Mouse (Mus musculus): ENCODE measurements around the gene Camkk2. TPM values are rescaled to one million over a fixed set of nuclear protein-coding genes. Genes with fewer than 3 reads are reported as not detected.
A peak's percentile ranks its signal among the peaks of the same experiment; 100 is the strongest.

Gene Camkk2
- polyA plus RNA-seq, 1 experiment from 2014 or later: 40.9 TPM

DNA sequence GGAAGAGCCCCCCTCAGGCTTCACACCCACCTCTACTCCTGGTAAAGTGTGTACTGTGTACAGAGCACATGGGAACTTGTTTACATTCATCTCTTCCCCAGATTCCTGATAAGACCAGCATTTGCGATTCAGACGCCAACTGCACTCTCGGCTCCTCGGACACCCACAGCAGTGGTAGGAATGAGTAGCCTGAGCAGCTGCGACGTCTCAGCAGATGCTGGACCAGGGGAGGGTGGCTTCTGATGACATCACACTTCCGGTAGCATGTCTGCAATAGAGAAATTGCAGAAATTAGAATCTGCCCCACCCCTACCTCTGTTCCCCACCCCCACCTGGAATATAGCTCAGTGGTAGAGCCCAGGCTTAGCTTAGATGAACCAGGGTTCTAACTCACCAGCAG lies 60.8 kb downstream of the Camkk2 start:
- Histone ChIP-seq H3K27ac (ENCODE audit: low read depth, low read length) (no peak overlapping the region), H3K9ac (ENCODE audit: low read depth, low read length) (no peak overlapping the region), H3K4me2 (replicated peaks; ENCODE audit: low read depth, low read length) (no peak overlapping the region), H3K4me1 (ENCODE audit: control insufficient read depth, insufficient read depth, low read length) (no peaks in the 10 kb centered on the region; the same call in 1 of the 2 replicates), H3K4me3 (ENCODE audit: low read length) (no peak overlapping the region), H3K9me3 (ENCODE audit: control insufficient read depth, low read length) (no peaks in the 10 kb centered on the region), H3K36me3 (ENCODE audit: control insufficient read depth, insufficient read depth, low read length) (no peaks in the 10 kb centered on the region), H3K27me3 (ENCODE audit: control insufficient read depth, insufficient read depth, low read length) (no peaks in the 10 kb centered on the region)
- WGBS: 65% methylated on average over 7 of the region's 7 CpGs
- ATAC-seq (ENCODE audit: low FRiP score, low TSS enrichment): no peak

- no peak overlapping the region for H3K9ac ChIP-seq (ENCODE audit: low read depth, low read length)
- ATAC-seq (ENCODE audit: low FRiP score, low TSS enrichment): no peak
- H3K27me3 ChIP-seq (ENCODE audit: control insufficient read depth, insufficient read depth, low read length): no peaks in the 10 kb centered on the region
- H3K4me2 ChIP-seq (replicated peaks; ENCODE audit: low read depth, low read length): no peak overlapping the region
- no peak overlapping the region for H3K4me3 ChIP-seq (ENCODE audit: low read length)
- H3K9me3 ChIP-seq (ENCODE audit: control insufficient read depth, low read length): no peaks in the 10 kb centered on the region
- no peaks in the 10 kb centered on the region; the same call in 1 of the 2 replicates for H3K4me1 ChIP-seq (ENCODE audit: control insufficient read depth, insufficient read depth, low read length)
- no peak overlapping the region for H3K27ac ChIP-seq (ENCODE audit: low read depth, low read length)
- WGBS: 89% methylated on average over 2 of the region's 2 CpGs
- H3K36me3 ChIP-seq (ENCODE audit: control insufficient read depth, insufficient read depth, low read length): no peaks in the 10 kb centered on the region
Measured at GRCm38 (mm10) chr5:122716793-122717192, 62.4 kb downstream of the Camkk2 start.

DNA sequence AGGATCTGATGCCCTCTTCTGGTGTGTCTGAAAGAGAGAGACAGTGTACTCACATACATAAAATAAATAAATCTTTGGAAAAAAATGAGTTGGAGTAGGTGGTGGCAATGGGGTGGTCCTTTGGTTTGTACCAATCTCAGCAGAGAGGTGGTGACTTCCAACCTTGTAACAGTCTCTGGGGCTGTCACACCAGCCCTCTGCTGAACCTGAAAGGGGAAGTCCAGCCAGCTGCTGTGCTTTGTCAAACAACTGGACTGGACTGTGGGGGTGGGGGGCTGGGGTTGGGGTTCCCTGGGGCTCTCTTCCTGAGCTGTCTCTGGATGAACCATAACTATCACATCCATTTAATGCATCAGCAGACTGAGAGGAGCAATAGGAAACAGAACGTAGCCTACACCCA lies 63.5 kb downstream of the Camkk2 start:
- 72% methylated on average over 1 of the region's 1 CpGs for WGBS
- Histone ChIP-seq H3K4me3 (ENCODE audit: low read length) (no peak overlapping the region), H3K4me2 (replicated peaks; ENCODE audit: low read depth, low read length) (no peak overlapping the region), H3K4me1 (ENCODE audit: control insufficient read depth, insufficient read depth, low read length) (no peaks in the 10 kb centered on the region; the same call in 1 of the 2 replicates), H3K27me3 (ENCODE audit: control insufficient read depth, insufficient read depth, low read length) (no peaks in the 10 kb centered on the region), H3K36me3 (ENCODE audit: control insufficient read depth, insufficient read depth, low read length) (no peaks in the 10 kb centered on the region), H3K27ac (ENCODE audit: low read depth, low read length) (no peak overlapping the region), H3K9me3 (ENCODE audit: control insufficient read depth, low read length) (no peaks in the 10 kb centered on the region), H3K9ac (ENCODE audit: low read depth, low read length) (no peak overlapping the region)
- ATAC-seq (ENCODE audit: low FRiP score, low TSS enrichment): no peak

DNA sequence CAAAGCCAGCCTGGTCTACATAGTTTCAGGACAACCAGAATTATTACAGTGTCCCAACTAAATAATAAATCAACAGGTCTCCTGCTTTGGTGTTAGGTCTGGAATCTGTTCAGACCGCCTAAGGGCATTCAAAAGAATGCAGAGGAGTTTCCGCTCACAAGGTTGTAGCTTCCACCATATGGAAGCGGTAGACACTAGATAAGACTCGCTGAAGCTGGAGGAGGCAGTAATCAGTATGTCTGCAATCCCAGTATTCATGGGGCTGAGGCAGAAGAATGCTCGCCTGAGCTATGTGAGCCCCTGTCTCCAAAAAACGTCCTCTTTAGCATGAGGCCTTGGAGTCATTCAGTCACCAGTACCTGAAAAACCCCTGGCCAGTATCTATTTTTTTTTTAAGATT lies 70.4 kb downstream of the Camkk2 start:
- H3K27me3 ChIP-seq (ENCODE audit: control insufficient read depth, insufficient read depth, low read length): no peaks in the 10 kb centered on the region
- no peak overlapping the region for H3K27ac ChIP-seq (ENCODE audit: low read depth, low read length)
- H3K9me3 ChIP-seq (ENCODE audit: control insufficient read depth, low read length): no peaks in the 10 kb centered on the region
- no peaks in the 10 kb centered on the region for H3K4me1 ChIP-seq (ENCODE audit: control insufficient read depth, insufficient read depth, low read length)
- H3K36me3 ChIP-seq (ENCODE audit: control insufficient read depth, insufficient read depth, low read length): no peaks in the 10 kb centered on the region
- no peak overlapping the region for H3K9ac ChIP-seq (ENCODE audit: low read depth, low read length)
- WGBS: 67% methylated on average over 6 of the region's 6 CpGs
- no peak overlapping the region for H3K4me3 ChIP-seq (ENCODE audit: low read length)
- no peak overlapping the region for H3K4me2 ChIP-seq (replicated peaks; ENCODE audit: low read depth, low read length)
- ATAC-seq (ENCODE audit: low FRiP score, low TSS enrichment): no peak

GRCm38 (mm10) chr5:122707276-122708181 lies 71.7 kb downstream of the Camkk2 start, which contains the start of gene P2rx4:
Gene P2rx4, plus strand, starts transcription at chr5:122707544.
- Histone ChIP-seq H3K36me3 (ENCODE audit: control insufficient read depth, insufficient read depth, low read length) (no peaks in the 10 kb centered on the region), H3K27ac (ENCODE audit: low read depth, low read length) (peak within 1 kb of the TSS; percentile 14; the same call in 1 of the 2 replicates), H3K27me3 (ENCODE audit: control insufficient read depth, insufficient read depth, low read length) (no peaks in the 10 kb centered on the region), H3K9ac (ENCODE audit: low read depth, low read length) (peak within 1 kb of the TSS; percentile 62), H3K9me3 (ENCODE audit: control insufficient read depth, low read length) (no peaks in the 10 kb centered on the region), H3K4me3 (ENCODE audit: low read length) (peak within 1 kb of the TSS; percentile 52), H3K4me2 (replicated peaks; ENCODE audit: low read depth, low read length) (peak within 1 kb of the TSS; percentile 62), H3K4me1 (ENCODE audit: control insufficient read depth, insufficient read depth, low read length) (no peaks in the 10 kb centered on the region)
- 2% methylated on average over 66 of the region's 66 CpGs for WGBS
- ATAC-seq (ENCODE audit: low FRiP score, low TSS enrichment): peak; percentile 88

DNA sequence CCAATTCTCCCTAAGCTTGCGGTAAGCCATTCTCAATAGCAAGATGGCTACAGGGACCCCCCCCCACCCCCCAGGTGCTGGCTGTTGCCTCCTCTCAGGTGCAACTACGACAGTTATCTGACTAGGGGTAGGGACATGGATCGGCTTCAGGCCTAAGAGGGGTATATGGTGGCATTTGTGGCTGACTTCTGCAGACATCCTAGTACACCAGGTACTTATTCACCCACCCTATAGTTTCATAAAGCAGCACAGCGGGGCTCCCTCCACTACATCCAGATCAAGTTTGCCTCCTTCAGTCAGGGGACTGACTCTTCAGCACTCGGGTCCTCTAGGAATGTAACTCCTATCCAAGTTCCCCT lies 72.3 kb downstream of the Camkk2 start:
- Histone ChIP-seq H3K9me3 (ENCODE audit: control insufficient read depth, low read length) (no peaks in the 10 kb centered on the region), H3K36me3 (ENCODE audit: control insufficient read depth, insufficient read depth, low read length) (no peaks in the 10 kb centered on the region), H3K4me3 (ENCODE audit: low read length) (peak overlapping the region; percentile 52), H3K4me2 (replicated peaks; ENCODE audit: low read depth, low read length) (peak overlapping the region; percentile 62), H3K27me3 (ENCODE audit: control insufficient read depth, insufficient read depth, low read length) (no peaks in the 10 kb centered on the region), H3K27ac (ENCODE audit: low read depth, low read length) (peak overlapping the region; percentile 14; the same call in 1 of the 2 replicates), H3K9ac (ENCODE audit: low read depth, low read length) (peak overlapping the region; percentile 62), H3K4me1 (ENCODE audit: control insufficient read depth, insufficient read depth, low read length) (no peaks in the 10 kb centered on the region)
- whole genome bisulfite sequencing: 36% methylated on average over 5 of the region's 5 CpGs
- ATAC-seq (ENCODE audit: low FRiP score, low TSS enrichment): peak; percentile 13; the same call in 1 of the 2 replicates

DNA sequence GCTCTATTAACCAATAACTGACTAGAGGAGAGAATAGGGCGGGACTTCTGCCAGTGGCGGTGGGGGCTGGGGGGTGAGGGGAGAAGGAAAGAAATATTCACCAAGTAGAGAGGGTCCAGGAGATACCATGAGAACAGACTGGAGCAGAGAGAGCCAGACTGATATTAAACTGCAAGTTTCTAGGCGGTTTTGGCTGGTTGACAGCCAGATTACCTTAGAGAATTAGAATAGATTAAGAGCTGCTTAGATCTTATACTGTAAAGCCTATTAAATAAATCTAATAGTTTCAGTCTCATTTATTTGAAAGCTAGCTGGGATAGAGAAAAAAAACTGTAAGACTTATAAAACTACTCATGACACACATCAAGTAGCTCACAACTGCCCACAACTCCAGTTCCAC lies 74.0 kb downstream of the Camkk2 start:
- ATAC-seq (ENCODE audit: low FRiP score, low TSS enrichment): no peak
- Histone ChIP-seq H3K27ac (ENCODE audit: low read depth, low read length) (no peak overlapping the region), H3K4me2 (replicated peaks; ENCODE audit: low read depth, low read length) (no peak overlapping the region), H3K4me1 (ENCODE audit: control insufficient read depth, insufficient read depth, low read length) (0 out of 2 replicates have a peak, but pooled peaks cover 5% of the 10 kb centered on the region), H3K4me3 (ENCODE audit: low read length) (no peak overlapping the region), H3K9ac (ENCODE audit: low read depth, low read length) (no peak overlapping the region), H3K27me3 (ENCODE audit: control insufficient read depth, insufficient read depth, low read length) (no peaks in the 10 kb centered on the region), H3K9me3 (ENCODE audit: control insufficient read depth, low read length) (no peaks in the 10 kb centered on the region), H3K36me3 (ENCODE audit: control insufficient read depth, insufficient read depth, low read length) (no peaks in the 10 kb centered on the region)
- 89% methylated on average over 3 of the region's 3 CpGs for WGBS

GRCm38 (mm10) chr5:122704571-122704970 lies 74.6 kb downstream of the Camkk2 start:
- Histone ChIP-seq H3K4me1 (ENCODE audit: control insufficient read depth, insufficient read depth, low read length) (0 out of 2 replicates have a peak, but pooled peaks cover 5% of the 10 kb centered on the region), H3K9ac (ENCODE audit: low read depth, low read length) (no peak overlapping the region), H3K27me3 (ENCODE audit: control insufficient read depth, insufficient read depth, low read length) (no peaks in the 10 kb centered on the region), H3K4me3 (ENCODE audit: low read length) (no peak overlapping the region), H3K9me3 (ENCODE audit: control insufficient read depth, low read length) (no peaks in the 10 kb centered on the region), H3K36me3 (ENCODE audit: control insufficient read depth, insufficient read depth, low read length) (no peaks in the 10 kb centered on the region), H3K4me2 (replicated peaks; ENCODE audit: low read depth, low read length) (no peak overlapping the region), H3K27ac (ENCODE audit: low read depth, low read length) (no peak overlapping the region)
- 62% methylated on average over 4 of the region's 4 CpGs for WGBS
- ATAC-seq (ENCODE audit: low FRiP score, low TSS enrichment): no peak

- H3K9ac ChIP-seq (ENCODE audit: low read depth, low read length): no peak overlapping the region
- 0 out of 2 replicates have a peak, but pooled peaks cover 5% of the 10 kb centered on the region for H3K4me1 ChIP-seq (ENCODE audit: control insufficient read depth, insufficient read depth, low read length)
- WGBS: 85% methylated on average over 2 of the region's 2 CpGs
- H3K27me3 ChIP-seq (ENCODE audit: control insufficient read depth, insufficient read depth, low read length): no peaks in the 10 kb centered on the region
- H3K4me2 ChIP-seq (replicated peaks; ENCODE audit: low read depth, low read length): no peak overlapping the region
- ATAC-seq (ENCODE audit: low FRiP score, low TSS enrichment): no peak
- no peak overlapping the region for H3K27ac ChIP-seq (ENCODE audit: low read depth, low read length)
- H3K36me3 ChIP-seq (ENCODE audit: control insufficient read depth, insufficient read depth, low read length): no peaks in the 10 kb centered on the region
- no peak overlapping the region for H3K4me3 ChIP-seq (ENCODE audit: low read length)
- H3K9me3 ChIP-seq (ENCODE audit: control insufficient read depth, low read length): no peaks in the 10 kb centered on the region
Measured at GRCm38 (mm10) chr5:122703574-122703973, 75.6 kb downstream of the Camkk2 start.
